Mouse (Mus musculus): ENCODE measurements at regions not wholly inside any gene's neighbourhood (a gene's known extent, or its start where the extent isn't known, plus 50 kb on each side); places are given as distances from the start of the nearest gene placed in this dataset.

- DNase-seq (ENCODE audit: low spot score), result no peak
These were observed 227.7 kb downstream of the Otor start for GRCm38 (mm10) chr2:143305747-143306570.

GRCm38 (mm10) chr2:143306571-143306925, 228.3 kb downstream of the Otor start:
- no peak for DNase-seq (ENCODE audit: low spot score)

DNA sequence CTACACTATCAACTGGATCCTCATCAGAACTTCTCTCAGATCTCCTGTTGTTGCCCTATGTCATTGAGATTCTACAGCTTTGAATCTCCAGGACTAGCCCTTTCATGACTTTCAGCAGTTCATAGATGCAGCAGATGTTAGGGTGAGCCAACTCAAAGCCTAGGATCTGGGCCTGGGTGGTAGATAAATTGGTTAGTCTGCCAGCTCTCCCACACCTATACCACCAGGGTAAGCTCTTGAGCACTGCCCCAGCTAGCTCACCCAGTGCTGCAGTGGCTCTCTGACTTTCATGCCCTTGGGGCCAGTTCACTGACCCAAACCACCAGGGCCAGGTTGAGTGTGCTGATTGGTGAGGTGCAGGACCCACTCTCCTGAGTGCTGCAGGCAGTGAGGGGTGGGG, 220.5 kb upstream of the Pcsk2 start:
- no peak for DNase-seq (ENCODE audit: low spot score)

DNA sequence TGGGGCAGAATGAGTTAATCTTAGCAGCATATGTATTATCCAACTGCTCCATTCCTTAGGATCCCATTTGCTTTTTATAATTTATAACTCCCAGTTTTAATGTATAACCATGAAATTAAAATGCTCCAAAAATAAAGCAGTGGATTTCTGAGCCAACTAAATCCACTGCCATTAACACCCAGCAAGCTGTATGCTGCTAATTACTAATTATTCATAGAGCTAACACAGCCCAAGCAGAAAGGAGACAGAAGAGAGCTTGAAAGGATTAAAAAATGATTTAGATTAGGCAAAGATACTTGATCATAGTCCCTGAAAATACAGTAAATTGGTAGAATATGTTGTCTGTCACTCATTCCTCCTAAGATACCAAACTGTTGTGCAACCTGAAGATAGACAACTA, 213.9 kb upstream of the Pcsk2 start:
- no peak for DNase-seq (ENCODE audit: low spot score)

DNA sequence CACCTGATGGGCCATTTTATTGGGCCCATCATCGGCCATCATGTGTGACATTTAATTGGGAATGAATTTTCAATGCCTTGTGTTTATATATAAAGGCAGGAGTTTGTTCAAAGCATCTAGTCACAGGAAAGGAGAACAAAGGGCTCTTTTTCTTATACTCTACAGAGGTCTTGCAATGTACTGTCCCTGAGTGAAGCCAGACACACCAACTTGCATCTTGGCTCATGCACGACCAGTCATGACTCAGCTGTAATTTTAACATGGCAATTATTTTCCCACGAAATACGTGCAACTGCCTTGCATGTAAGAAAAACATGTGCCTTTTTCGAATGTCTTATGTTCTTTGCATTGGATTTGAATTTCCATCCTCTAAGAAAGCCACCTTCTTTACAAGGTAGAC, 205.6 kb upstream of the Pcsk2 start:
- DNase-seq (ENCODE audit: low spot score), result no peak

DNA sequence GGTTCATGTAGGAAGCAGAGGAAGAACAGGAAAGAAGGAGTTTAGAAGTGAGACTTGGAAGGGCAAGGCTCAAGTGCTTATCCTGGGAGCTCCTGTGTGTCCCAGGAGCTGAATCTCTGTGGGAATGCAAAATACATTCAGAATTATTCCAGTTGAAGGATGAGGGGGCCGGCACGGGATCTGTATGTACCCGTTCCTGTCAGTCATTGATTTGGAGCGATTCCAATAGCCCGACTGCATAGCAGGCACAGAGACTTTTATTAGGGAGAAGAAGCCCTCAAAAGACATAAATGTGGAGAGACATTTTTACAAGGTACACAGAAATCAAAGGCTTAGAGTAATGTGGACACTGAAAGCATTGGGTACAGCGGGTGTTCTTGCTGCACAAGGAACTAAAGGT, 181.8 kb upstream of the Pcsk2 start:
- DNase-seq (ENCODE audit: low spot score), result no peak

- no peak for DNase-seq (ENCODE audit: low spot score)
These were observed 180.0 kb upstream of the Pcsk2 start for GRCm38 (mm10) chr2:143365976-143366375.

Measured in ovary, postnatal 14 days (tissue).